Mouse (Mus musculus) embryonic facial prominence, embryonic 13.5 days (tissue): ENCODE data around the gene Deaf1. TPM values are rescaled to one million over a fixed set of nuclear protein-coding genes. Genes with fewer than 3 reads are reported as not detected.

Experiments used
- ATAC-seq: fragments of 200-750 bp; cut with Nextera tagmentation; 2 replicates; pipeline ENCODE4 v1.8.0; 2017; ENCODE audit warnings: low read depth; ENCODE audit not compliant: insufficient number of reproducible peaks, insufficient read depth, low FRiP score, low TSS enrichment
- H3K27ac ChIP-seq: fragments of 300-500 bp; sonication (generic); 2 replicates; pipeline ENCODE4 v1.5.1; 2015; ENCODE audit warnings: moderate library complexity, mild to moderate bottlenecking, inconsistent platforms
- H3K27me3 ChIP-seq: fragments of 300-500 bp; sonication (generic); 2 replicates; pipeline ENCODE4 v1.6.1; 2015; ENCODE audit warnings: mild to moderate bottlenecking, inconsistent platforms
- H3K36me3 ChIP-seq: fragments of 300-500 bp; sonication (generic); 2 replicates; pipeline ENCODE4 v1.6.1; 2015; ENCODE audit warnings: mild to moderate bottlenecking, inconsistent platforms
- H3K4me1 ChIP-seq: fragments of 300-500 bp; sonication (generic); 2 replicates; pipeline ENCODE4 v1.6.1; 2015; ENCODE audit warnings: inconsistent platforms
- H3K4me2 ChIP-seq: fragments of 300-500 bp; sonication (generic); 2 replicates; pipeline ENCODE4 v1.6.1; 2015; ENCODE audit warnings: moderate library complexity, mild to moderate bottlenecking, inconsistent platforms
- H3K4me3 ChIP-seq: fragments of 300-500 bp; sonication (generic); 2 replicates; pipeline ENCODE4 v1.5.1; 2015; ENCODE audit warnings: mild to moderate bottlenecking, inconsistent platforms
- H3K9ac ChIP-seq: fragments of 300-500 bp; sonication (generic); 2 replicates; pipeline ENCODE4 v1.6.1; 2015; ENCODE audit warnings: mild to moderate bottlenecking, inconsistent platforms
- H3K9me3 ChIP-seq: fragments of 300-500 bp; sonication (generic); 2 replicates; pipeline ENCODE4 v1.6.1; 2016; ENCODE audit warnings: inconsistent platforms
- WGBS: fragments of 180-500 bp; shearing (Covaris S2); methylation state at CpG from one replicate; pipeline ENCODE4 v1.1.7; 2015; ENCODE audit warnings: mixed read lengths; 5-methylcytosine and 5-hydroxymethylcytosine counted together
- polyA plus RNA-seq: library from polyadenylated mRNA; unstranded; fragments of >200 nt; fragmentation: Nextera tagmentation; extraction: Ambion mirVana; gene quantifications from 2 replicates; pipeline ENCODE4 v1.2.1, GENCODE M21; 2015

The Deaf1 gene
- polyA plus RNA-seq, 1 experiment from 2014 or later, result 83.3 TPM

DNA sequence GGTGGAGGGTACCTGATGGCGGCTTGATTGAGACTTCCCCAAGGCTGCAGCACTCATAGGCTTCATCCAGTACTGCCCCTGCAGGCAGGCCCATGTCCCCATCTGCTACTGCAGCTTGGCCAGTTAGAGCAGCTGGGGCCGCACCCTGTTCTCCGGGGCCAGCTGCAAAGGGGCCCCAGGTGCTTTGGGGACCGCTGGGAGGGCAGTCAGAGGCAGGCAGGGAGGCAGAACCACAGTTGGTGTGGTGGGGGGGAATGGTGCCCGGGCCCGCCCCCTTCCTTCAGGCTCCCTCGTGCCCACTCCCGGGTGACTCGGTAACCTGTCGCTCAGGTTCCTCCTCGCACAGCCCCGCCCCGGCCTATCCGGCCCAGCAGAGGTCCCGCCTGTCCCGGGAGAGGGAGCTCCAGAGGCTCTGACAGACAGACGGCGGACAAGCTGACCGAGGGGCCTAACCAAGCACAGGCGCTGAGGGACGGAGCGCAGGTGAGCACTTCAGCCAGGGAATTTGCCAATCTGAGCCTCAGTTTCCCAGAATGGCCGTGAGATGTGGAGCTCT, 11.2 kb upstream of the Deaf1 start, which contains the start of gene Eps8l2:
Gene Eps8l2, plus strand, starts transcription at position 305 of the 556 bp plus-strand sequence.
- WGBS, result 3% methylated on average over 23 of the region's 23 CpGs
- ATAC-seq, result no peak
- Histone ChIP-seq H3K36me3 (peaks cover 14% of the 10 kb centered on the region), H3K27ac (no peak within 1 kb of the TSS; the same call in 1 of the 2 replicates), H3K4me2 (peak within 1 kb of the TSS; percentile 63), H3K9ac (peak within 1 kb of the TSS; percentile 63), H3K9me3 (no peaks in the 10 kb centered on the region), H3K4me1 (peaks cover 19% of the 10 kb centered on the region), H3K4me3 (peak within 1 kb of the TSS; percentile 37), H3K27me3 (peaks cover 15% of the 10 kb centered on the region)

DNA sequence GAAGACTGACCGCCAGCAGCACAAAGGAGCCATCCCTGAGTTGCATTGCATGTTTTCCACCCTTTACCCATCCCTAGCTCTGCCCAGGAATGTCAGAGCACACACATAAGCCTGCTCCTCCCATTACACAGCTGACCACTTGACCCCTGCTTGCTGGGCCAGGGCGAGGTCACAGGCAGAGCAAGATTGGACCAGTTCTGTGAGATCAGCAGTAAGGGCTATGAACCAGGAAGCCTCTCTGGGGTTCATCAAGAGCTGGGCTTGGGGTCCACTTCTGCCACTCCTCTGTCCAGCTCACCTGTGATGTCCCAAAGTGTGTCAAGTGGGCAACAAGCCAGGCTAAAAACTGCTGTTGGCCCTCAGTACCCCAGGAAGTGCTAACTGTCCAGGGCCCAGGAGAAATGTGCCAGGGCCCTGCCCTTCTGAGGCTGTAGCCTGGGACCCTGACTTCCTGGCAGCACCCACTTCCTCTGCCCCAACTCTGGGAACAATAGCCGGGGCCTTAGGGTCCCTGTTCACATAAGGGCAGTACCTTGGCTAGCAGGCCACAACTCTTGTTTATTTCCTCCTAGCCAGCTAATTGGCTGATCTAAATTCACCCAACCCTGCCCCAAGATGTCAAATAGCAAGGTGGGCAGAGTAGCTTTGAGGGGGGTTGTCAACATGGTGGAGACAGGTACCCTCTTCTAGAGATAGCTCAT, 10.4 kb upstream of the Deaf1 start:
- no peak overlapping the region for H3K9ac ChIP-seq
- ATAC-seq, result no peak
- H3K27me3 ChIP-seq, result peaks cover 15% of the 10 kb centered on the region
- no peak overlapping the region for H3K4me3 ChIP-seq
- no peaks in the 10 kb centered on the region for H3K9me3 ChIP-seq
- no peak overlapping the region for H3K27ac ChIP-seq
- H3K4me2 ChIP-seq, result peak overlapping the region; percentile 63; the same call in 1 of the 2 replicates
- peaks cover 19% of the 10 kb centered on the region for H3K4me1 ChIP-seq
- 76% methylated on average over 3 of the region's 3 CpGs for WGBS
- peaks cover 21% of the 10 kb centered on the region for H3K36me3 ChIP-seq

DNA sequence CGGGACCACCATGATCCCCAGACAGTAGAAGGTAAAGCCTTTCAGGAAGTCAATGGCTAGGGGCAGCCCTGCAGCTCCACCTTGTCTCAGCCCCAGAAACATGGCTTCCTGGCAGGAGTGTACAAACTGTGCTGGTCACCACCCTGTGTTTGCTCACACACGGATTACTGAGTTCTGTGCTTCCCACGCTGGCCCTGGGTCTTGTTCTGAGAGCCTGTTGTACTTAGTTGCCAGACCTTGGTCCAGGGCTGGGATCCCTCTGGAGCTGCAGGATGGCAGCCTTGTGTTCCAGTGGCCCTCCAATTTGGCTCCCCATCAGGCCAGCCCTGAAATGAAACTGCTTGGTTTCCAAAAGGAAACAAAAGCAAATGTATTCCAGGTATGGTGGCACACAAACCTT, 8.8 kb upstream of the Deaf1 start:
- Histone ChIP-seq H3K36me3 (peaks cover 30% of the 10 kb centered on the region), H3K27ac (no peak overlapping the region), H3K9me3 (no peaks in the 10 kb centered on the region), H3K4me2 (no peak overlapping the region), H3K4me3 (no peak overlapping the region), H3K27me3 (peaks cover 15% of the 10 kb centered on the region), H3K9ac (no peak overlapping the region), H3K4me1 (peaks cover 19% of the 10 kb centered on the region)
- 87% methylated on average over 3 of the region's 3 CpGs for WGBS
- no peak for ATAC-seq

DNA sequence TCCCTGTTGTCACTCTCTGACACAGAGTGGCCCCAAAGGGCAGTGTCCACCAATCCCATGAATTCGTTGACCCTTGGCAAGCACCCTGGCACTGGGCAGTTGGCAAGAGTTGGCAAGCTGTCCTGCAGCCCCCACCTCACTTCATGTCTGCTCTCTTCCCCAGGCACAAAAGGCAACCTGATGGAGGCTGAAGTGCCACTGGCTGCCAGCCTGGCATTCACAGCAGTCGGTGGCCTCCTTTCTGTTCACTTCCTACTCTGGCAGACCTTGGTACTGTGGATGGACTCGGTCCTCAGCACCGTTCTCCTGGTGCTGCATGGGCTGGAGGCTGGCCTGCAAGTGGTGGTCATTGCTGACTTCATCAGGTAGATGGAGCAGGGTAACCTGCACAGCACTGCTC, 8.2 kb upstream of the Deaf1 start:
- H3K36me3 ChIP-seq, result peaks cover 30% of the 10 kb centered on the region
- peaks cover 19% of the 10 kb centered on the region for H3K4me1 ChIP-seq
- H3K27ac ChIP-seq, result no peak overlapping the region
- no peak overlapping the region for H3K4me3 ChIP-seq
- 89% methylated on average over 4 of the region's 4 CpGs for WGBS
- H3K4me2 ChIP-seq, result no peak overlapping the region
- H3K9me3 ChIP-seq, result no peaks in the 10 kb centered on the region
- no peak overlapping the region for H3K9ac ChIP-seq
- no peak for ATAC-seq
- H3K27me3 ChIP-seq, result peaks cover 15% of the 10 kb centered on the region

DNA sequence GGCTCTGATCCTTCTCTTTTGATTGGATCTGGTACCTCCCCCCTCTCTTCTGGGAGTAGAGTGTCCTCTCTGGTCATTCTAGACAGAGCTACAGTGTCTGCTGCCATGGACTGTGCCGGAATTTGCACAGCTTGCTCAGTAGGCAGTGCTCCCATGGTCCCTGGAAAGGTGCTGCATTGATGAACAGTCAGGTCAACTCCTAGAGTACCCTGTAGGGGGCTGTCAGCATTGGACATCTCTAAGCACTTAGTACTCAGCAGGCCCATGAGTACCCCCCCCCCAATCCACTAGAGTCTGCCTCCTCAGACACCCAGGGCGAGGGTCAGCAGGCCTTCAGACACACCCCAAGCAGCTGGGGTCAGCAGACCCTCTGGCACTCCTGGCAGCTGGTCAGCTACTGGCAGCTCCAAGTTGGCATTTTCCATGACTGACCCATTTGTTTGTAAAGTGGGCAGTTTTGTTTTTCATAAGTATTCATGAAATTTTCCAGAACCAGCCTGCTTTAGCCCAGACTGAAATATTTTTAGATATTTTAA, 7.6 kb upstream of the Deaf1 start:
- no peak for ATAC-seq
- Histone ChIP-seq H3K4me2 (no peak overlapping the region), H3K9ac (0 out of 2 replicates have a peak overlapping the region, but pooled peaks have one; percentile 21), H3K27me3 (peaks cover 15% of the 10 kb centered on the region), H3K36me3 (peaks cover 30% of the 10 kb centered on the region), H3K27ac (no peak overlapping the region), H3K9me3 (no peaks in the 10 kb centered on the region), H3K4me3 (no peak overlapping the region), H3K4me1 (peaks cover 18% of the 10 kb centered on the region)
- WGBS, result 78% methylated on average over 2 of the region's 2 CpGs

DNA sequence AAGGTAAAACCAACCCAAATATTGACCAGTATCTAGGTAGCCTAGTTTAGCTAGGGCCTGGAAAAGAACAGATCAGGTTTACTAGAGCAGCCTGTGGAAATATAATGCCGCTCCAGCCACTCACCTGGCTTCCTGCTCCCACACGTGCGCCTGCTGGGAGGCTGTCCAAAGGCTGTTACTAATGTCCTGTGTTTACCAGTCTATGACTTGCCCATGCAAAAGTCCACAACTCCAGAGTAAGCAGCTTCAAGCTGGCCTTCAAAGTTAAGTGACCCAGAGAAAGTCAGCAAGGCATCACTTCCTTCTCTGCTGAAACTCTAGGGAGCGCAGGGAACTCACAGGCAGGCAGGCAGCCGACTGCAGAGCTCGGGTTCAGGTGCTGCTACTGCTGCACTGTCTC, 4.5 kb upstream of the Deaf1 start:
- peaks cover 30% of the 10 kb centered on the region for H3K36me3 ChIP-seq

DNA sequence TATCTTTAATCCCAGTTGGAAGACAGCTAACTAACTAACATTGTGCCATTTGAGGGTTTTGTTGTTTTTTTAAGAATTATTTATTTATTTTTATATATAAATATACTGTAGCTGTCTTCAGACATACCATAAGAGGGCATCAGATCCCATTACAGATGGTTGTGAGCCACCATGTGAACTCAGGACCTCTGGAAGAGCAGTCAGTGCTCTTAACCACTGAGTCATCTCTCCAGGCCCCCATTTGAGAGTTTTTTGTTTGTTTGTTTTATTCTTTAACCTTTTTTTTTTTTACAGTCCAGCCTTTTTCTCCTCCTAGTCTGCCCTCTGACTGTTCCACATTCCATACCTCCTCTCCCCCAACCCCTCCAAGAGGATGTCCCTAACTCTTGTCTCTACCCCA, 3.2 kb upstream of the Deaf1 start:
- peaks cover 30% of the 10 kb centered on the region for H3K36me3 ChIP-seq
- H3K27ac ChIP-seq, result no peak overlapping the region
- no peak overlapping the region for H3K4me3 ChIP-seq
- no peaks in the 10 kb centered on the region for H3K27me3 ChIP-seq
- H3K9ac ChIP-seq, result no peak overlapping the region
- H3K4me1 ChIP-seq, result peaks cover 25% of the 10 kb centered on the region
- H3K9me3 ChIP-seq, result no peaks in the 10 kb centered on the region
- ATAC-seq, result no peak
- no peak overlapping the region for H3K4me2 ChIP-seq

More for the DNA sequence above, 4.5 kb upstream of the Deaf1 start:
- no peaks in the 10 kb centered on the region for H3K9me3 ChIP-seq
- H3K4me1 ChIP-seq, result peaks cover 12% of the 10 kb centered on the region
- H3K4me3 ChIP-seq, result no peak overlapping the region
- H3K27me3 ChIP-seq, result no peaks in the 10 kb centered on the region
- no peak overlapping the region for H3K9ac ChIP-seq
- ATAC-seq, result no peak
- 82% methylated on average over 6 of the region's 6 CpGs for WGBS
- no peak overlapping the region for H3K4me2 ChIP-seq
- no peak overlapping the region for H3K27ac ChIP-seq

DNA sequence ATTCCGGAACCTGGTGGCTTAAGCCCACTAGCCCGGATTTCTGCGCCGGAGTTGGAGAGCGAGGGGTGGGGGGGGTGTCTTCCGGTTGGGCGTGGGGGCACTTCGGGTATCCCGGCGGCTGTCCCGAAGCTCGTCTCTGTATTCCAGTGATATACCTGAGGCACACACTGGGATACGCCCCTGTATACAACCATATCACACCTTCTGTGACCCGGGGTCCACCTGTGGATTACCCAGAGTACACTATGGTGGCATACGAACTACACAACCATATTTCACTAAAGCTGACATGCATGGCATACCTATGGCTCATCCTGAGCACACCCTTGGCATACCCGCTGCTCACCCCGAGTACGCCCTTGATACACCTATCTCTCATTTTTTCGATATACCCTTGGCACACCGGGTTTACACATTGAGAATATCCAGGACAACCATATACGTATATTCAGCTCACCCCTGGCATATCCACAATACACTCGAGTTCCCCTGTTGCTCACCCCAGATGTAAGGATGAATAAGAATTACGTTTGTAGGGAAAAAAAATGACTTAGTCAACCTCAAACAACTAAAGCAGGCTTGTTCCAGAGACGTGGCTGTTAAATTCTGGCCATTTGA, 992 bp upstream of the Deaf1 start:
- ATAC-seq, result peak; percentile 23; the same call in 1 of the 2 replicates
- Histone ChIP-seq H3K4me2 (peak overlapping the region; percentile 96), H3K4me3 (peak overlapping the region; percentile 65), H3K4me1 (peaks cover 31% of the 10 kb centered on the region), H3K36me3 (peaks cover 24% of the 10 kb centered on the region), H3K27me3 (no peaks in the 10 kb centered on the region), H3K9ac (peak overlapping the region; percentile 97), H3K27ac (peak overlapping the region; percentile 100), H3K9me3 (no peaks in the 10 kb centered on the region)
- WGBS, result 16% methylated on average over 24 of the region's 24 CpGs

DNA sequence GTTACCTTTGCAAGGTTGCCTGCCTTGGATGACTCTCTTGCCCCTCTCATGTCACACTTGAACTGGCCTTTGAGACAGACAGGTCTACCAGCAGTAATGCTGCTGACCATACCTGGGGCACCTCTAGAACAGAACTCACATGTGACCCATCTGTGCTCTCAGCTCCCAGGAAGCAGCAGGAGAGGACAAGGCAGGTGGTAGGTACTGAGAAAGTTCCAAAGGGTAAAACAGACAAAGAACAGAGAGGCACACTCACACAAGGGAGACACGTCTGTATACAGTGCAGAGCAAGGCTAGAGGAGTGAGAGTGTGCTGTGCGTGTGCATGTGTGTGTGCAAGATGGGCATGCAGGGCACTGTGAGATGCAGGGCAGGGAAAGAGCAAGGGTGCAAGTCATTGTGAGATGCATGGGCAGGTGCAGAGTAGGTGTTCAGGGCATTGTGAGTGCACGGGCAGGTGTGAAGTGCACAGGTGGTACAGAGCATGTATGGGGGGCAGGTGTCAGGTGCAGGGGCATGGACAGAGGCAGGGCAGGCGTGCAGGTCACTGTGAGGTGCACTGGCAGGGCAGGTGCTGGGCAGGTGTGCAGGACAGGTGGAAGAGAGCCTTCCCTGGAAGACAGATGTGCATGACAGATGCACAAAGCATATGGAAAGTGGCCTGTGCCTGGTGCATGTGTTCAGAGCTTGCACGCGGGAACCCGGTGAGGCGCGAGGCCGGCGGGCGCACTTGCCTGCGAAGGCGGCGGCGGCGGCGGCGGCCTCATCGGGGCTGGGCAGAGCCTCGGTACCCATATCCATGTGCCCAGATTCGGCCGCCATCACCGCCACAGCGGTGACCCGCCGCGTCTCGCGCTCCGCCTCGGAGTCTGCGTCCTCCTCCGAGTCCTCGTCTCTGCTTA, 694 bp downstream of the Deaf1 start:
- peak overlapping the region; percentile 100 for H3K27ac ChIP-seq
- 4% methylated on average over 35 of the region's 35 CpGs for WGBS

DNA sequence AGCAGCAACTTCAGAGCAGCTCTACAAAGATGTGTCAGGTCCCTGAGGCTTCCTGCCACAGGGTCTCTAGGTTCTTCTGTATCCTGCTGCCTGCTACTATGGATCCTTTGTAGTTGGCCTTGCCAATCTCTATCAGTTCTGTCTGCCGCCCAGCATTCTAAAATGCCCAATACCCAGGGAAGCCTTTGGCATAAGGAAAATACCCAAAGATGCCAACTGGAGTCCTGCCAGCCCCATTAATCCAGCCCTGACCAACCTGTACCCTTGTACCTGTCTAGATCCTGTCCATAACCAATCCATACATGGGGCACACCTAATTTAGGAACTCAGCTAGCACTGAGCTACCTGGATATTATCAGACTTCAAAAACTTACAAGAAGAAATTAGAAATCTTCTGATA, 2.8 kb downstream of the Deaf1 start:
- no peak for ATAC-seq
- WGBS, result 92% methylated on average over 1 of the region's 1 CpGs

More for the DNA sequence above, 694 bp downstream of the Deaf1 start:
- Histone ChIP-seq H3K4me2 (peak overlapping the region; percentile 96), H3K9me3 (no peaks in the 10 kb centered on the region), H3K36me3 (peaks cover 26% of the 10 kb centered on the region), H3K4me1 (peaks cover 31% of the 10 kb centered on the region), H3K9ac (peak overlapping the region; percentile 97), H3K27me3 (no peaks in the 10 kb centered on the region), H3K4me3 (peak overlapping the region; percentile 65)
- peak; percentile 8; the same call in 1 of the 2 replicates for ATAC-seq

DNA sequence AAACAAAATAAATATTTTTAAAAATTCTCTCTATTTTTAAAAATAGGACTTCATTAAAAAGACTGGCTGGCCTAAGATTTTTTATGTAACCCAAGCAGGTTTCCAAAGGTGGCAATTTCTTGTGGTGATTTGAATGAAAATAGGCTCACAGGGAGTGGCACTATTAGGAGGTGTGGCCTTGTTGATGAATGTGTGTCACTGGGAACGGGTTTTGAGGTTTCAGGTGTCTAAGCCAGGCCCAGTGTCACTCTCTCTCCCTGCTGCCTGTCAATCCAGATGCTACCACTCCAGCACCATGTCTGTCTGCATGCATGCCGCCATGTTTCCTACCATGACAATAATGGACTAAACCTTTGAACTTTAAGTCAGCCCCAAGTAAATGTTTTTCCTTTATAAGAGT, 8.0 kb downstream of the Deaf1 start:
- Histone ChIP-seq H3K4me1 (no peaks in the 10 kb centered on the region), H3K36me3 (peaks cover 97% of the 10 kb centered on the region), H3K27me3 (no peaks in the 10 kb centered on the region), H3K9ac (no peak overlapping the region), H3K9me3 (no peaks in the 10 kb centered on the region), H3K4me3 (no peak overlapping the region), H3K27ac (no peak overlapping the region), H3K4me2 (no peak overlapping the region)
- WGBS, result 66% methylated on average over 2 of the region's 2 CpGs
- no peak for ATAC-seq

More for the DNA sequence above, 2.8 kb downstream of the Deaf1 start:
- Histone ChIP-seq H3K9me3 (no peaks in the 10 kb centered on the region), H3K36me3 (peaks cover 45% of the 10 kb centered on the region), H3K9ac (no peak overlapping the region), H3K27ac (no peak overlapping the region), H3K27me3 (no peaks in the 10 kb centered on the region), H3K4me2 (no peak overlapping the region), H3K4me3 (no peak overlapping the region), H3K4me1 (peaks cover 31% of the 10 kb centered on the region)
